Mouse (Mus musculus): ENCODE measurements around the gene Pikfyve.

The Pikfyve gene

DNA sequence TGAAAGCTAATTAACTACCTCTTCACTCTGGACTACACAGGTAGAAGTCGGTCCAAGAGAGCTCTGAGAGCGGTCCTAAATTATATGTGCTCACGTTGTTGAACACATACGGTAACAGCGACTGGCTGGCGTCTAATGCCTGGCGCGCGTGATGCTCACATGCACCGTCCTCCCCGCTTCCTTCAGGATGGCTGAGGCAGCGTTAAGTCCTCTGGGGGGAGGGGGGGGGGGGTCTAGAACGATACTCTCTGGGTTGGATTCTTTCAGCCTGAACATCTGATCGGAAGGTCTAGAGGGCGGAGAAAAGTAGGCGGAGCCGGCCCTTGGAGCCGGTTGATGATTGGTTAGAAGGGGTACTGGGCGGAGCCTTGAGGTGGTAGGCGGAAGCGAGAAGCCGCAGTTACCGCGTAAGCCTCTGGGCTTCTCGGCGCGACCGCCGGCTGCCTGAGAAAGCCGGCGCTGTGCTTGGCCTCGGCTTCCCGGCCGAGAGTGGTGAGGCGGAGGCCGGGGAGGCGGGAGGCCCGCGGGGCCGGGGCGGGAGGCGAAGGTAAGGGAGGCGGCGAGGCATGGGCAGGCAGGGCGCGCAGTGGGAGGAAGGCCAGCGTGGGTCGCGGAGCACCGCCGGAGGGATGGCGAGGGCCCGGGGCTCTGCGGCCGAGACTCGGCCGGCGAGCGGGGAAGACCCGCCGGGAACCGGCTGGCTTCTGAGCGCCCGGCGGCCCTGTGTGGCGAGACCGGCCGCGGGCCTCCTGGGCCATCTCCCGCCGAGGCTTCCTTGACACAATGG, at the start of gene Pikfyve, which contains the start of gene Idh1:
Gene Pikfyve (plus strand): TSS at position 397 of the 787 bp plus-strand sequence.
Gene Idh1 (minus strand): TSS at position 214 of the 787 bp plus-strand sequence.
- peak; percentile 98 for DNase-seq

DNA sequence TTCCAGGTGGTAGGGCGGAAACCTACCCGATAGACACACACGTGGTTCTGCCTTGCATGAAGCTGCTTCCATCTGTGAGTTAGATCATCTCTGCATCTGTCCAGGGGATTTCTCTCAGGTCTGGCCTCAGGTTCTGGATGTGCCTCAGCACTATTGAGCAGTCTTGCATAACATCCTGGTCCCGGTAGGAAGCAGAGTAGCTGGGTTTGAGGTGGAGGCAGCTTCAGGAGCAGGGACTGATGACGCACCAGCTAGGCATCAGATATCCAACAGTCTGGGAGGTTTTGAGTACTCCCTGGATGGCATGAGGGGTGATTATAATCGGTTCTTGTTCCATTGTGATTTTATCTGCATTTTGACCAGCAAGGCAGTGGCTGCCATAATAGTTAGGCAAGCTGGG, 48.9 kb upstream of the Pikfyve start:
- DNase-seq, result no peak

DNA sequence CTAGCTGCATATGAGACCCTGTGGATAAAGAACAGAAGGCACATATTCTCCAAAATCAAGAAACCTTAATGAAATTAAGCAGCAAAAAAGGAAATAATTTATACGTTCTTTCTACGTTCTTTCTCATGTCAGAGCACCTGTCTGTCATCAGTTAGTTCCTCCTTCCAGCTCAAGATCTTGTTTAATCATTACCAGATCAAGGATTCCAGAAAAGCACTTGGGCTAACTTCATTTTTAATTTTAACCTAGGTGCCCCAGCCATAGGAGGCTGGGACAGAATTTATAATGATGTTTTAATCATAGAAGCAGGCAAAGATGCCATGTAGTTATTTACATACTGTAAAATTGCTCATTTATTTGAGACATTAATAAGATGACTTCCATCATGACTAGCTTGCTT, 41.7 kb upstream of the Pikfyve start:
- no peak for DNase-seq

DNA sequence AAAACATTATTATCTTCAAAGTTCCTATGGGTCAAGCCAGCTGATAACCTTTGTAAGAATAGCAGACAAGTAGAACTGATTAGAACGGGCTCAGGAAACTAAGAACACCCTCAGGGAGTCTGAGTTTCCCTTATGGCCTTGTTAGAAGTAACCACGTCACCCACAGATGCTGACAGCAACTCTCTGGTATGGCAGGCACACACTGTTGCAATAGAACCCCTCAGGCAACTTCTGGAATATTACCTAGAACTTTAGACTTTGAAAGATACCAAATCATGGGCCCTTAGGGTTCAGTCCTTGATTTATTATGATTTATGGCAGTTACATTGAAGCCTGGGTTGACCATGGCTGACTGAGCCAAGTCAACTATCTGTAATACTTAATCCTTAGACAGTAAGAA, 39.9 kb upstream of the Pikfyve start:
- DNase-seq, result no peak

DNA sequence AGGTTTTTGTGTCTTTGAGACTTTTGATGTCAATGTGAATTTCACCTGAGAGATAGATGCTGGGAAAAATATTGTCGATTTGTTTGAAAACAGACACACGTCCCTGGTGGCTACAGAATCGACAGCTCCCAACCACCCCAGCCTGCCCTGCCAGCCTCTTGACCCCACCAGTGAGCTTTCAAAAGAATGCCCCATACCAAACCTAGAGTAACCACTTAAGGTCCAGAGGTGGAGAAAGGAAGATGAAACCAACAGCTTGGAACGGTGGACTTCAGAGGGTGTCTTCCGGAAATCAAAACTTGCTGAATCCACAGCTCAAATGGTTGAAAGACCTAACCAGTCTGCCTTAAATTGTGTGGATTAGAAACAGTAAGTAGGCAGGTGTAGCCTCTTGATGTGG, 39.2 kb upstream of the Pikfyve start:
- no peak for DNase-seq

DNA sequence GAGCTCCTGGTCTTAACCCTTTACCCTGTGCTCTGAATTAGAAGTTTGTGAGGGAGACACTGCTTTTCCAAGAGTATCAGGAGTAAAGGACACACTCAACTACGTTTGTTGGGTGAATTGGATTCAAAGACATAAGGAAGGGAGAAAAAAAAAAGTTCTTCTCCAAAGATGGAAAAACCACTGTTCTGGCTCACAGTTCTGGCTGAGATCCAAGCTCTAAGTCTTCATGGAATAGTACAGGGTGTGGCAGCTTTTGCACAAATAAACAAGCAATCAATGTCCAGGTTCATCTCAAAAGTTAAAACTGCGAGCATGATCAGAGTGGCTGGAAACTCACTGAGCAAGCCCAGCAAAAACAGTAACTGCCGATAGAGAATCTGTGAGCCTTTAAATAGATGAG, 38.5 kb upstream of the Pikfyve start:
- DNase-seq, result no peak

DNA sequence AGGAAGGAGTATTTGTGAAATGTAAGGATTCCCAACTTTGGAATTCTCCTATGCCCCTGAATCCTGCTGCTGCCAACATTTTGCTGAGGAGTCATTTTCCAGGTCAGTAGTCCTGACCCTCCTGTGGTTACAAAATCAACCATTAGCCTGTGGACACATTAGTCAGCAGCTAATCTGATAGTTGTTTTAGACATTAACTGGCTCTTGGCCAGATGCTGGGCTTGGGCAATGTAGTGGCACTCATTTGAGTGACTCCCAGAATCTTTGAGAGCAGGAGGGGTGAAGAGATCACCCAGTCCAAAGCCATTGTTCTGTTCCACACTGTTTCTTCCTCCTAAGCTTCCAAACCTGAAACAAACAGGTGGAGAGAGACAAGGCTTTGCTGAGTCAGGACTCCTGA, 31.7 kb upstream of the Pikfyve start:
- DNase-seq, result no peak

DNA sequence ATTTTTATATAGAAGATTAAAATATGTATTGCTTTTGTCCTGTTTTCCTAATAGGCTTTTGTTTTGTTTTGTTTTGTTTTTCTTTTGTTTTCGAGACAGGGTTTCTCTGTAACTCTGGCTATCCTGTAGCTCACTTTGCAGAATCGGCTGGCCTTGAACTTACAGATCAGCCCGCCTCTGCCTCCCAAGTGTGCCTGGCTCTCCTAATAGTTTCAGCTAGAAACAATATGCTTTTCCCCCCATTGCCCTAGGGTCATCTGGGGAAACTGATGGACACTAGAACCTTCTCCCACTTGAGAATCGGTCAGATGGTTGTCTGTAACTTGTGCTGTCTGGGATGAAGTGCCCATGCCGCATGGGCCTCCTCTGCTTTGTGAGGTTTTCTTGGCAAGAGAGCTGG, 30.4 kb upstream of the Pikfyve start:
- no peak for DNase-seq

DNA sequence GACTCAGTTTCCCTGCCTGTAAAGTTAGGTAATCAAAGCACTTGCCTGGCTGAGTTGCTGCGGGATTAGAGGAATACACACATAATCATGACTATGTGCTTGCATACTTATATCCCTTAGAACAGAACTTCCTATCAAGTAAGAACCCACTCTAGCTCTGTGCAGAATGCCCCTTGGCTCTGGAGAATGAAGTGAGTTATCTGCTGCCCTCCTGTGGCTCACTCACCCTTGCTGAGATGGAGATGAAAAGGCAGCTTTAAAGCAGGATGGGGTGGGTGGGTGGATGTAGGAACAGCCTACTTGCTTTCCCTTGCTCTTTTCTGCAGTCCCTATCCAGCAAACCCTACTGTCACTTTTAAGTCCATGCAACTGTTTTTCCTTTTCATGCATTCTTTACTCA, 24.3 kb upstream of the Pikfyve start:
- DNase-seq, result no peak

DNA sequence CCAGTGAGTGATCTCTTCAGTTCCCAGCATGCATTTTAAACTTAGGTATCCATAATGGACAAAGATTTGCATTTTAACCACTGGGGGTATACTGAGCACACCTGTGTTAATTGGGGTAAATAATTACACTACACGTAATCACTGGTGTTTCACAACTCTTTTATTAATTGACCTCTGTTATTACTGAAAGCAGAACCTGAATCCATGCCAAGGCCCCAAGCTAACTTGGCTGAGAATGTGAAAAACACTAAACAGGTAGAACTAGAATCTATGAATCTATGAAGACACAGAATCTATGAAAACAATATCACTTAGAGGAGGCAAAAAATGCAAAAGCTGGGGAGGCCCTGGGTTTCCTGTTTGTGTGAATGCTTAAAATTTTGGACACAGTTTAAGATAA, 19.0 kb upstream of the Pikfyve start:
- DNase-seq, result no peak

DNA sequence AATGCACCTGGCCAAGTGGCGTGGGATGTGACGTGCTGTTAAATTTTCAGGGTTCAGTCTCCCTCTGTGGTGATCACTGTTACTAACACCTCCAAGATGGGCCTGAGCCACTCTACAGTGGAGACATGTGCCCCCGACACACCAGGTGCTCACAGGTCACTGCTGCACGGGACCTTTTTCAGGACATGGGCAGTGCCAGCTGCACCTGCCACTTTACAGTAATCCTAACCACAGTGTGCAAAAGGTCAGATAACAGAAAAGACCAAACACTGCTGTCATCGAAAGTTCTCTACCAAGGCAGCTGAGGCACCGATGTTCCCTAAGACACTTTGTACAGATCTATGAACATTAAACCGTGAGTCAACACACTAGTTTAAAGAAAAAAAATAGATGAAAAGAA, 16.9 kb upstream of the Pikfyve start:
- DNase-seq, result no peak

DNA sequence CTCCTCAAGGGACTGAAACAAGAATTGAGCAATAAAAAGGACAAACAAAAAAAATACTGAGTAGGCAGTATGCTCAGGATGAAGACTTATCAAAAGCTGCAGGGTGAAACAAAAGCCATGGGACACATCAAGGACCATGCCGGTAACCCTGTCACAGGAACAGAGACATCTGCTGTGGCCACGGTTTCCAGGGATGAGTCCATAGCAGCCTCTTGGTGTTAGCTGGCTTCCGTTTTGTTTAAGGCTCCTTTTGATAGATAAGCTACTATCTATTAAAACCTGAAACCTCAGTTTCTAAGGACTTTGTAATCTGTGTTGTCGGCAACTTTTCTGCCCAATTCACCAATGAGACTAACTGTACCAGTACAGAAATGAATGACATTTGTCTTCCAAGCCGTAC, 16.5 kb upstream of the Pikfyve start:
- DNase-seq, result no peak

DNA sequence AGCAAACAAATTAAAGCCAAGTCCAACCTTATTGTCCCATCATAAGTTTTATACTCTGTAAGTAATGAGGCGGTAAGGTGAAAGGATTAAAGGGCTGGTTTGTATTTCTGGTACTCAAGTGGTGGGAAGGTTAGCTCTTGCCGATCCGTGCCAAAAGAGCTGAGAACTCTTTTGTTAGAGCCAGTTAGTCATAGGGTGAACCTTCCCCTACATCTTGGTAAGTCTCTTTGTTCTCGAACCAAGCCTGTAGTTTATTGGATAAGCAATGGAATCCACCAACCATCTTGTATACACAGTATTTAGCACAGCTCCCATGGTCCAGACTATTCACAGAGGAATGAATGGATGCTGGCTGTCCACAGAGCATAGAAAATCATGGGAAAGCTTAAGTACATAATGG, 14.9 kb upstream of the Pikfyve start:
- no peak for DNase-seq

DNA sequence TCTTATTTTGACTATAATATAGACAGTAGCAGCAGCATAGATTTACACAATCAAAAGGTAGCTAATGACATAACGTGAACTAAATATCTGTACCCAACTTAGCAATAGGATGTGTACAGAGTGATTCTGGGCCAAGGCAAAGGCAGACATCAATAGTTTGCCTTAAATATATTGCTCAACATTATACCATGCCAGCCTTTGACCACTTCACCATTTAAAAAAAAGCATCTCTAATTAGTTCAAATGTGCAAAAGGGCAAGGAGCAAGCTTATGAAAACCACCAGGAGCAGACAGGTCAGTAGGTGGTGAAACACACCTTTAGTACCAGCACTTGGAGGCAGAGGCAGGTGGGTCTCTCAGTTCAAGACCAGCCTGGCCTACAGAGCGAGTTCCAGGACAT, 12.8 kb upstream of the Pikfyve start:
- no peak for DNase-seq

DNA sequence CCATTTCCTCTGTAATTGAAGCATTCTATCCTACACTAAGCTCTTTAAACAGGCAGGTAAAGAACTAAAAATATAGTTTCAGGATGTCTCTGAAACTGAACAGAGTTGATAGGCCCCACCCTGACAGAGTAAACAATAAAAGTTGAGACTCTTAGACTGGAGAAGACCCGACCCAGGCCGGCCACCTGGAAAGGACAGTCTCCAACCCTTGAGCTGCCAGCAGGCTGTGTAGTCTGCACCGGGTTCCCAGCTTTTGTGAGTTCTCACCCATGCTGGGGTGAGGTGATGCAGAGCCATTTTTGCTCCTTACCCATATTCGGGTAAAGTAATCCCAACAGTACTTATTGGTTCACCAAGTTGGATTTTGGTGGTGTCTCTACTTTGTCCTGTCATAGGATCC, 10.3 kb upstream of the Pikfyve start:
- no peak for DNase-seq

DNA sequence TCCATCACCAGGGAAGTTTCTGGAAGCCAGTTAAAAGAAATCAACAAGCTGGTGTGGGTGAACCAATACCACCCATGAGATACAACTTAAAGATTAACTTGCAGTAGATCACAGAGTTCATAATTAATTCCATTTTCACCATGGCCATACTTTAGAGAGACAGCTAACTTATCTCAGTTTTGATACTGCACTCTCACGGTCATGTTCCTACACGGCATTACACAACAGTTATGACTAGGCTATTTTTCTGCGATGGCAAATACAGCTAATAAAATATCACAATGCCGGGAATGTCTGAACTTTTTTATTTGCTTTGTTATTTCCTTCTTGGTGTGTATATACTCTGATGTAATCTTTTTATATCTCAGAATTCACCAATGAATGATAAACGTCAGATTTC, 9.6 kb upstream of the Pikfyve start:
- DNase-seq, result no peak

DNA sequence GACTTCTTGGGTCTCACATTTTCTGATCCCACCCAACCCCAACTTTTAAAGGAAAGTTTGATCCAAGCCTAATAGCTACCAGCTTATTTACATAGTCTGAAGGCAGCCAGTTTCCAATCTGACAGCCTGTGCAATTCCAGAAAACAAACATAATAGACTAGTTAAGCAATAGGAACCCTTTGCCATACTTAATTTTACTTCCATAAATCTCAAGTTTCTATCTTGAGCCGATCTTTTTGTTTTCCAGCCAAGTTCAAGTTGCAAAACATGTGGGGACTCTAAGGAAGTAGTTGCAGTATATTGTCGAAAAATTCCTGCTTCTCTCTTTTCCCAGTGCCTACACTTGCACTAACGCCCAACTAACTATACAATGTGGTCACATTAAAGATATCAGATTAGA, 9.0 kb upstream of the Pikfyve start:
- DNase-seq, result no peak

DNA sequence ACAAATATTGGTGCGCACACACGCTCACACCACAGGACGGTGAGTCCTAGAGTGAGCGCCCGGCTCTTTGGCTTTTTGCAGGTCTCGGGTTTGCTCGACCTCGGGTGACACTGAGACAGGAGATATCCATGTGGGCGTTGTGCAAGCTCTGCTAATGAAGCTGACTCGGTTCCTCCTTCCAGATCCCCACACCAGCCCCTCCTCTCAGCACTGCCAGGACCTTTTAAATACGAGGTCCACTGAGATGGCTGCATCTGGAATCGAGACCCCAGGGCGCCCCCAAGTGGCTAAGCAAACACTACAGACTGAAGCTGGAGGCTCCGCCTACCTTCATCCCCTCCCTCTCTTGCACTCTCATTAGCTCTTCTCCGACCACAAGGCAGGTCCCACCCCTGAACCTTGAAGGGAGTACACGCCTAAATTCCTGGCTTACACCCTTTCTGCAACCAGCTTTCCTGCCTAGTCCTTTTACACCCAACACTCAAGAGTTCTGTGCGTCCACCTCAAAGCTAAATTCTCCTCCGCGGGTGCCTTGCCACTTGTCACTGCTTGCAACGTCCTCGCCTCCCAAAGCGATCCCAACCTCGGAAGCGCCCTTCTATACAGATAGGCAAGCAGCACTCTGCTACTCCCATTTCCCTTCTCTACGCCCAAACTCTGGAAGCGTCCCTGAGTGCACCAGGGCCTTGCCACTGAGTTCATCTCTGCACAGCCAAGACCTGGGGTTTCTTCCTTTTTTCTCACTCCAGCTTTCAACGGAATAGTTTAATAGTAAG, 8.2 kb upstream of the Pikfyve start:
- DNase-seq, result peak; percentile 95 to 96

DNA sequence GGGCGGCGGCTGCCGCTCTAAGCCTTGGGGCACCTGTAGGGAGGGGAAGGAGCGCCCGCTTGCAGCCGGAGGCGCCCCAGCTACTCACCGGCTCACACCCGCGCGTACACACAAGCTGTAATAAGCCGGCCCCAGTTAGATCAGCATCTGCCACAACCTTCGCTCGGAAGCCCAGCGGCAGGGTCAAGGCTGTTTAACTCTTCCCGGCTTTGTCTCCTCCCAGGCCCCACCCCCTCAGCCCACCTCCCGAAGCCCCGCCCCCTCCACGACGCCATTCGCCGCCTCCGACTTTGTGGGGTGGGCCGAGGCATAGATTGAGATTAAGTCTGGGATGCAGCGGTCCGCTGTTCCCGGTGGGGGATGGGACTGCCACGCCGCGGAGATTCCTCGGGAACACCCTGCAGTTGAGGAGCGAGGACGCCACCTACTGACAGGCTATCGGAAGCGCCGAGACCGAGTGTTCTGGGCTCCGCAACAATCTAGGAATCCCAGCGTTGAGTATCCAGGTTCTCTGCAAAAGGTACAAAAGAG, 7.5 kb upstream of the Pikfyve start:
- DNase-seq, result peak; percentile 100

DNA sequence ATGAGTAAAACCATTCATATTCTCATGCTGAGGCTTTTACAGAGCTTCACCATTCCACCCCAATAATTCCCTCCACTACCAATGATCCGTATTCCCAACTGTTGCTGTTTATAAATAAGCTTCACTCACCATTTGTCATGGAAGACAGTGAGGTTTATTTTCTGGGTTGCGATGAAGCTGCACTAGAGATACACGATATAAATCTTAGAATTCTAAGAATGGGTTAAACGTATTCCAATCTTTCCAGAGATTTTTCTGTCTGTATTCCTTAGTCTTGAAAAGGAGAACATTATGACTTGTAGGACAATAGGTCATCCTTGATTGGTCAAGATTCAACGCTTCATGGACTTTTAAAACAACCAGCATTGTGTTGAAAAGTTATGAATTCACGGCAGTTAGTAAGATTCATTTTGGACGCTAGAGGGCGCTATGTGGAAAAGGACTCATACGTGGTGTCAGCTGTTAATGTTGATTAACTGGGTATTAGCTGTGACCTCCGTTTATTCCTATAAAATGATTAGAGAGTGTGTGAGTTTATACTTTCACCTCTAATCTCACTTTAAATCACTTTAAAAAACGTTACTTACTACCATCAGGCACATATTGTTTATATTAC, 6.7 kb upstream of the Pikfyve start:
- DNase-seq, result peak; percentile 83 to 92

DNA sequence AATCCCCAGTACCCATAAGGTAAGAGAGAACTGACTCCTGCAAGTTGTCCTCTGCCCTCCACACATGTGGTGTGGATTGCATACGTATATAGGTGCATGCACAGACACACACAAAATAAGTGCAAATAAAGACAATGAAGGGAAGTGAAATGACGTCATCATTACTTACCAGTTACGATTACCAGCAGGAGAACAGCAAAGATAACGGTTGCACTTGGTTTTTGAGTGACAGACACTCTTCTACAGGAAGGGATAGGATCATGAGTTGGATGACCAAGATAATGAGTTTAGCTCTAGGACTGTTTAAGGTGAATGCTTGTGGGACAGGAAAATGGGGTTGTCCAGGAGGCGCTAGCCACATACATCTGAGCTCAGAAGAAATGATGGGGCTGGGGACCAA, 5.0 kb upstream of the Pikfyve start:
- DNase-seq, result no peak

DNA sequence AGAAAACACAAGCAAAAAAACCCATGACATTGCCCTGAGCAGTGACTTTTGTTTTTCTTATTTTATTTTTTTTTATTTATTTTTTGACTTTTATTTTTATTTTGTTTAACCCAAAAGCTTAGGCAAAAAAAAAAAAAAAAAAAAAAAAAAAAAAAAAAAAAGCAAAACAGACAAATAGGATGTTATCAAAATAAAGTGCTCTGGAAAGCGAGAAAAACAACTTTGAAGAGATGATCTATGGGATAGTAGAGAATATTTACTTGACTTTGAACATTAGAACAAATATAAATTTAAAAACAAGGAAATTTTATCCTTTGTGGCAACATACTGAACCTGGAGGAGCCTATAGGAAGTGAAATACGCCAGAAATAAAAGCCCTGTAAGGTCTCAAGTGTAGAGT, 2.5 kb upstream of the Pikfyve start:
- no peak for DNase-seq

DNA sequence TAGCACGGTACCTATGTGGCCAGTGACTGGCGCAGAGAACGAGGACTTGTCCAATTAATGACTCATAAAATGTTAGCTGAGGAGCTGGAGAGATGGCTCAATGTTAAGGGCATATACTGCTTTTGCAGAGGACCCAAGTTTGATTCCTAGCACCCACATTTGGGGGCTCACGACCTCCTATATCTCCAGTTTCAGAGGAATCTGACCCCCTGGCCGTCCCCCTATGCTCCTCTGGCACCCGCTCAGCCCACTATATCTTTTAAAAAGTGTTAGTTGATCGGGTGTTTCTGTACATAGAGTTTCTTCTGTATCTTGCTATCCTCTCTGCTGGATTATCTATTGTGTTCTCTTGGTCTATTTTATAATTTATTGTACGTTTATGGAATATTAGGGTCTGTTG, 1.5 kb upstream of the Pikfyve start:
- DNase-seq, result peak in 1 of 2 experiments; percentile 13

All from cerebellum, postnatal 10 days (tissue).